Mouse (Mus musculus) stomach, embryonic 15.5 days (tissue): ENCODE results near the gene Myh14. TPM values are rescaled to one million over a fixed set of nuclear protein-coding genes. Genes with fewer than 3 reads are reported as not detected.
A peak's percentile ranks its signal among the peaks of the same experiment; 100 is the strongest.

ENCODE experiments used
- ATAC-seq: fragments of 200-750 bp; cut with Nextera tagmentation; 2 replicates; pipeline ENCODE4 v1.8.0; 2017; ENCODE audit warnings: low read depth, moderate number of reproducible peaks, moderate TSS enrichment; ENCODE audit not compliant: insufficient read depth, low FRiP score
- H3K27ac ChIP-seq: fragments of 300-500 bp; sonication (generic); 2 replicates; pipeline ENCODE4 v1.5.1; 2015; ENCODE audit warnings: mild to moderate bottlenecking, inconsistent platforms
- H3K27me3 ChIP-seq: fragments of 300-500 bp; sonication (generic); replicated peaks from 2 replicates; pipeline ENCODE4 v1.6.1; 2015; ENCODE audit warnings: inconsistent platforms
- H3K36me3 ChIP-seq: fragments of 300-500 bp; sonication (generic); 2 replicates; pipeline ENCODE4 v1.6.1; 2015; ENCODE audit warnings: inconsistent platforms
- H3K4me1 ChIP-seq: fragments of 300-500 bp; sonication (generic); 2 replicates; pipeline ENCODE4 v1.6.1; 2015; ENCODE audit warnings: inconsistent platforms
- H3K4me2 ChIP-seq: fragments of 300-500 bp; sonication (generic); 2 replicates; pipeline ENCODE4 v1.6.1; 2015; ENCODE audit warnings: mild to moderate bottlenecking, inconsistent platforms
- H3K4me3 ChIP-seq: fragments of 300-500 bp; sonication (generic); replicated peaks from 2 replicates; pipeline ENCODE4 v1.5.1; 2015; ENCODE audit warnings: inconsistent platforms
- H3K9ac ChIP-seq: fragments of 300-500 bp; sonication (generic); 2 replicates; pipeline ENCODE4 v1.6.1; 2015; ENCODE audit warnings: inconsistent platforms
- H3K9me3 ChIP-seq: fragments of 300-500 bp; sonication (generic); 2 replicates; pipeline ENCODE4 v1.6.1; 2016; ENCODE audit warnings: inconsistent platforms
- WGBS: fragments of 180-500 bp; shearing (Covaris S2); methylation state at CpG from one replicate; pipeline ENCODE4 v1.1.7; 2015; 5-methylcytosine and 5-hydroxymethylcytosine counted together
- polyA plus RNA-seq: library from polyadenylated mRNA; unstranded; fragments of >200 nt; fragmentation: Nextera tagmentation; extraction: Ambion mirVana; gene quantifications from 2 replicates; pipeline ENCODE4 v1.2.1, GENCODE M21; 2015

The Myh14 gene
- polyA plus RNA-seq, 1 experiment from 2014 or later: 29.0 TPM

GRCm38 (mm10) chr7:44628402-44629034 is 42.1 kb downstream of the Myh14 start:
- no peak overlapping the region for H3K9ac ChIP-seq
- no peak overlapping the region for H3K4me2 ChIP-seq
- 0 out of 2 replicates have a peak, but pooled peaks cover 4% of the 10 kb centered on the region for H3K27me3 ChIP-seq
- no peak overlapping the region for H3K27ac ChIP-seq
- ATAC-seq: no peak
- no peak overlapping the region for H3K4me3 ChIP-seq
- no peaks in the 10 kb centered on the region for H3K4me1 ChIP-seq
- H3K36me3 ChIP-seq: no peaks in the 10 kb centered on the region
- 73% methylated on average over 15 of the region's 15 CpGs for WGBS
- no peaks in the 10 kb centered on the region for H3K9me3 ChIP-seq

DNA sequence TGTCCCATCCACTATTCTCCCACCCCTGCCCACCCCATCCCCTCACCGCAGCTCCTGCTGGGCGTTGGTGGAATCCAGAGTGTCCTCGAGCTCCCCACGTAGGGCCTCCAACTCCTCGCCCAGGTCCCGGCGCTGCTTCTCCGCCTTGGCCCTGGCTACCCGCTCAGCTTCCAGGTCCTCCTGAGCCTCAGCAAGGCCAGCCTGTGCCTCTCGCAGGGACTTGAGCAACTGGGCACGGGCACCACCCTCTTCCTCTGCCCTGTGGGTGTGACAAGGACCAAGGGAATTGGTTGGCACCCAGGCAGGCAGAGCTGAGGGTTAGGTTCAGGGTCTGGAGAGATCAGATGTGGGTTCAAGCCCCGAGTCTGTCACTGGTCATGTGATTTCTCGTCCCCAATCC is 43.7 kb downstream of the Myh14 start:
- Histone ChIP-seq H3K27me3 (no peaks in the 10 kb centered on the region), H3K4me2 (no peak overlapping the region), H3K9ac (no peak overlapping the region), H3K36me3 (no peaks in the 10 kb centered on the region), H3K4me3 (no peak overlapping the region), H3K27ac (no peak overlapping the region), H3K9me3 (no peaks in the 10 kb centered on the region), H3K4me1 (no peaks in the 10 kb centered on the region)
- WGBS: 84% methylated on average over 13 of the region's 13 CpGs
- ATAC-seq: no peak

DNA sequence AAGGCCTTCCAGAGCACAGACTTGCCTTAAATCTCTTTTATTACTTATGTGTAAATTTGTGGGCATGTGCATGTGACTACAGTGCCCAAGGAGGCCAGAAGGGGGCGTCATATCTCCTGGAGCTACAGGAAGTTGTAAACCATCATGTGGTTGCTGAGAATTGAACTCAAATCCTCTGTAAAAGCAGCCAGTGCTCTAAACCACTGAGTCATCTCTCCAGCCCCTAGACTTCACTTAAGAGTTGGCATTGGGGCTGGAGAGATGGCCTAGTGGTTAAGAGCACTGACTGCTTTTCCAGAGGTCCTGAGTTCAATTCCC is 44.6 kb downstream of the Myh14 start:
- WGBS: 35% methylated on average over 1 of the region's 1 CpGs
- H3K27ac ChIP-seq: no peak overlapping the region
- no peaks in the 10 kb centered on the region for H3K36me3 ChIP-seq
- H3K27me3 ChIP-seq: no peaks in the 10 kb centered on the region
- no peak overlapping the region for H3K4me3 ChIP-seq
- no peak for ATAC-seq
- no peak overlapping the region for H3K9ac ChIP-seq
- H3K4me2 ChIP-seq: no peak overlapping the region
- H3K9me3 ChIP-seq: no peaks in the 10 kb centered on the region
- H3K4me1 ChIP-seq: no peaks in the 10 kb centered on the region

DNA sequence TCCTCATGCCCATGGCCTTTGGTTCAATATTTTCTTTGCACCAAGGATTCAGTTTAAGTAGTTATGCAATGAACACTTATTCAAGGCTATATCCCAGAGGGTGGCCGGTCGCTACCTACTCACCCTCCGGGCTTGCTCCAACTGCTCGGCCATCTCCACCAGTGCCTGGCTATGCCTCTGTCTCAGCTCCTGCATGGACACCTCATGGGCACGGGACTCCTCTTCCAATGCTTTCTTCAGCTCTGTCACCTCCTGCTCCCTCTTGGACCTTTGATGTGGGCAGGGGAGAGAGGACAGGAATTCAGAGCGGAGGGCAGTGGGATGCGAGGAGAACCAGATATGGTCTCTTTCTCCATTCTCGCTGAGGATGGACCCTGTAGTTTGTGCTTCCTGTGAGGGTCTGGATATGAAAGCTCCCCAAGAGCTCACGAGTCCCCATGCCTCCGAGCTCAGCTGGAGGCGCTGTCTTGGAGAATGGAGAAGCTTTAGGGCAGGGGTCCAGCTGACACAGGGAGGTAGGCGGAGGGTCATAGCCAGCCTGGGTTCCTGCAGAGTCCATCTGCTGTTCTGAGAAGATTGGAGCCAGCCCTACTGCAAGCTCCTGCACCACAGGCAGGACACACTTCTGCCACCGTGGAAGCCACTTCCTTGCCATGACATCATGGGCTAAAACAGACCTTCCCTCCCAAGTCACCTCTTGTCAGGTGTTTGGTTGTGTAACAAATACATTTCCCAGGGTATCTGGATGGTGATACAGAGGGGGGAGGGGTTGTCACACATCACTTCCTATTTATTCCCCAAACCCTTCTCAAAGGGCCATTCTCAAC is 45.2 kb downstream of the Myh14 start:
- Histone ChIP-seq H3K27ac (no peak overlapping the region), H3K4me2 (no peak overlapping the region), H3K9me3 (no peaks in the 10 kb centered on the region), H3K4me3 (no peak overlapping the region), H3K9ac (no peak overlapping the region), H3K27me3 (no peaks in the 10 kb centered on the region), H3K36me3 (no peaks in the 10 kb centered on the region), H3K4me1 (no peaks in the 10 kb centered on the region)
- WGBS: 82% methylated on average over 13 of the region's 13 CpGs
- no peak for ATAC-seq

DNA sequence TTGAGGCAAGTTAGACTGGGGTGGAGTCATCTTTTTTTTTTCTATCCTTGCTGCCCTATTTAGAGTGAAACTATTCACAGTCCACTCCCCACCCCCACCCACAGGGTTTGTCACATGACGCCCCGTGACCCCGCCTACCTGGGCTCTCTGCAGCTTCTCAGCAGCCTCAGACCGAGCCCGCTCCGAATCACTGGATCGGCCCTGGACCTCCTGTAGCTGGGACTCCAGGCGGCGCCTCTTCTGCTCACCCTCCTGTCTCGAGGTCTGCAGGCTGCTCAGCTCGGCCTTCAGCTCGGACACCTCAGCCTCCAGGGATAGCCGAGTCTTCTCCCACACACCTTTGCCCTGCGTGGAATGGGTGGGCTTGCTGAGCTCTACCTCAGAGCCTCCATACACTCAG is 45.8 kb downstream of the Myh14 start:
- 57% methylated on average over 14 of the region's 14 CpGs for WGBS
- no peaks in the 10 kb centered on the region for H3K36me3 ChIP-seq
- no peak for ATAC-seq
- no peaks in the 10 kb centered on the region for H3K27me3 ChIP-seq
- H3K9me3 ChIP-seq: no peaks in the 10 kb centered on the region
- H3K9ac ChIP-seq: no peak overlapping the region
- H3K4me3 ChIP-seq: no peak overlapping the region
- no peak overlapping the region for H3K4me2 ChIP-seq
- H3K4me1 ChIP-seq: no peaks in the 10 kb centered on the region
- no peak overlapping the region for H3K27ac ChIP-seq

DNA sequence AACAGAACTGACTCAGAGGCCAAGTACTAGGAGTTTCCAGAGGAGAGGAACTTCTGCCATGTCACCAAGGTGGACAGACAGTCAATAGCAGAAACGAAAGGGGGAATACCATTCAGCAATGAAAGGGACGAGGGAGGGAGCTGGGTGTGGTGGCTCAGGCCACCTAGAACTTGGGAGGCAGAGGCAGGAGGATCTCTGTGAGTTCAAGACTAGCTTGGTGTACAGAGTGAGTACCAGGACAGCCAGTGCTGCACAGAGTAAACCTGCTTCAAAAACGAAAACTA is 46.2 kb downstream of the Myh14 start:
- no peak overlapping the region for H3K9ac ChIP-seq
- no peak for ATAC-seq
- no peak overlapping the region for H3K4me2 ChIP-seq
- no peaks in the 10 kb centered on the region for H3K27me3 ChIP-seq
- no peaks in the 10 kb centered on the region for H3K4me1 ChIP-seq
- H3K27ac ChIP-seq: no peak overlapping the region
- no peak overlapping the region for H3K4me3 ChIP-seq
- 64% methylated on average over 3 of the region's 3 CpGs for WGBS
- H3K9me3 ChIP-seq: no peaks in the 10 kb centered on the region
- no peaks in the 10 kb centered on the region for H3K36me3 ChIP-seq

DNA sequence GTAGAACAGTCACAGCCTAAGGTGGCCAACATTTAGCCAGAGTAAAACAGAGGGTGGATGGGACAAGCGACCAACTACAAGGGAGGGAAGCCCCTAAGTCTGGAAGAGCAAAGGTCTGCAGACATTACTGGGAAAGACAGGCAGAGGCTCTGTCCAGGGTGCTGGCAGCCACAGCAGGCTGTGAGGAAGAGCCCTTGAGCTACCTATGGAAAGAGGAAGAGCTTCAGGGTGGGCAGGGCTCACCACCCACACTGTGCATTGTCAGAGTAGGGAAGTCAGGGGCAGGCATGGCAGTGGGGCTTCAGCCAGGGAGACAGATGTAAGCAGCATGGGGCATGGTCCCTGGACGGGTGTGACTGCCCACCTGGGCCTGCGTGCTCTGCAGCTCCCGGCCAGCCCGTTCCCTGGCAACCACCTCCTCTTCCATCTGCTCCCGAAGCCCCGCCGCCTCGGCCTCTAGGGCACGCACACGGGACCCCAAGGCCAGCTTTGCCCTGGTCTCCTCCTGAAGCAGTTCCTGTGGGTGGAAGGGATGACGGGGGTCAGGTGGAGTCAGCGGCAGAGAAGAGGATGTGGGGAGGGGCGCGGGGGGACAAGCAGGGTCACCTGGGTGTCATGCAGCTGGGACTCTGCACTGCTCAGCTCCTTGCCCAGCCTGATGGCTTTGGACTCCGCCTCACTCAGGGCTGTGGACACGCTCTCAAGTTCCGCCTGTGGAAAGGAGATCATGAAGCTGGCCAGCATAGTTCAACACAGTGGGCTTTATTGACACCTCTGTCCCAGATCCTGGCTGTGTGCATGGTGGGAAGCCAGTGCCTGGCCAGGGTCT is 46.7 kb downstream of the Myh14 start:
- Histone ChIP-seq H3K36me3 (no peaks in the 10 kb centered on the region), H3K4me3 (no peak overlapping the region), H3K27ac (no peak overlapping the region), H3K4me2 (no peak overlapping the region), H3K9ac (no peak overlapping the region), H3K9me3 (no peaks in the 10 kb centered on the region), H3K27me3 (no peaks in the 10 kb centered on the region), H3K4me1 (no peaks in the 10 kb centered on the region)
- ATAC-seq: no peak
- WGBS: 34% methylated on average over 18 of the region's 18 CpGs

GRCm38 (mm10) chr7:44617059-44617458 is 53.6 kb downstream of the Myh14 start:
- H3K4me1 ChIP-seq: no peaks in the 10 kb centered on the region
- H3K9me3 ChIP-seq: no peaks in the 10 kb centered on the region
- ATAC-seq: no peak
- 72% methylated on average over 3 of the region's 3 CpGs for WGBS
- H3K27ac ChIP-seq: no peak overlapping the region
- no peaks in the 10 kb centered on the region for H3K36me3 ChIP-seq
- no peak overlapping the region for H3K9ac ChIP-seq
- no peak overlapping the region for H3K4me3 ChIP-seq
- H3K27me3 ChIP-seq: peaks cover 13% of the 10 kb centered on the region
- no peak overlapping the region for H3K4me2 ChIP-seq

GRCm38 (mm10) chr7:44615987-44616386 is 54.7 kb downstream of the Myh14 start:
- H3K36me3 ChIP-seq: no peaks in the 10 kb centered on the region
- no peaks in the 10 kb centered on the region for H3K9me3 ChIP-seq

GRCm38 (mm10) chr7:44615309-44615708 is 55.3 kb downstream of the Myh14 start:
- H3K9me3 ChIP-seq: no peaks in the 10 kb centered on the region
- H3K4me1 ChIP-seq: no peaks in the 10 kb centered on the region
- no peak for ATAC-seq
- no peak overlapping the region for H3K4me2 ChIP-seq
- H3K36me3 ChIP-seq: no peaks in the 10 kb centered on the region
- no peak overlapping the region for H3K27ac ChIP-seq
- WGBS: 13% methylated on average over 10 of the region's 10 CpGs
- peaks cover 13% of the 10 kb centered on the region for H3K27me3 ChIP-seq
- H3K9ac ChIP-seq: no peak overlapping the region
- H3K4me3 ChIP-seq: no peak overlapping the region

More at GRCm38 (mm10) chr7:44615987-44616386, 54.7 kb downstream of the Myh14 start:
- Histone ChIP-seq H3K4me3 (no peak overlapping the region), H3K9ac (no peak overlapping the region), H3K27ac (no peak overlapping the region), H3K4me2 (no peak overlapping the region), H3K4me1 (no peaks in the 10 kb centered on the region), H3K27me3 (peaks cover 13% of the 10 kb centered on the region)
- WGBS: 75% methylated on average over 14 of the region's 14 CpGs
- ATAC-seq: no peak

DNA sequence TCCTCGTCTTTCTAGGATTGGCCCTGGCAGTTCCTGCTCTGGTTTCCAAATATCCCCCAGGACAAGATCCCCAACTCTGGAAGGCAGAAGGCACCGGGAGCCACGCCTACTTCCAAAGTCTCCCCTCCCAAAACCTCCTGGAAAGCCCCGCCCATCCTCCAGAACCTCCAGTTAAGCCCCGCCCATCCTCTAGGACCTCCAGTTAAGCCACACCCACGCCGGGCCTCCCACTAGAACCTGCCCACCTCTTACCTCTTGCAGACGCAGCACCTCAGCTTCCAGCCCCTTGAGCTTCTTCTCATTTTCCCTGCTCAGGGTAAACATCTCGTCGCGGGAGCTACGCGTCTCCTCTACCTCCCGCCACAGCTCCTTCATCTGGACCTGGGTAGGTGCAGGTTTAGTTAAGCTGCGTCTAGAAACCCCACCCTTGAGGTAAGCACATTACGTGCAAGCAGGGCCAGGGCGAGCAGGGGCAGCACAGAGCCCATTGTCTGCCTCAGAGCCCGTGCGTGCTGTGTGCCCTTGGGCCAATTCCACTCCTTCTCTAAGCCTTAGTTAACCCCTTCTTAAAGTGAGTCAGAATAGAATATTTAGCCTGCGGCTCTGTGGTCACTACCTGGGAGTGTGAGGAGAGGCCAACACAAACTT is 56.5 kb downstream of the Myh14 start:
- peaks cover 13% of the 10 kb centered on the region for H3K27me3 ChIP-seq
- H3K4me2 ChIP-seq: no peak overlapping the region
- H3K27ac ChIP-seq: no peak overlapping the region
- 12% methylated on average over 20 of the region's 20 CpGs for WGBS
- no peak overlapping the region for H3K9ac ChIP-seq
- no peaks in the 10 kb centered on the region for H3K36me3 ChIP-seq
- no peaks in the 10 kb centered on the region for H3K4me1 ChIP-seq
- no peak overlapping the region for H3K4me3 ChIP-seq
- no peaks in the 10 kb centered on the region for H3K9me3 ChIP-seq
- ATAC-seq: peak; percentile 63; the same call in 1 of the 2 replicates

GRCm38 (mm10) chr7:44612192-44612591 is 58.5 kb downstream of the Myh14 start:
- H3K27ac ChIP-seq: no peak overlapping the region
- no peaks in the 10 kb centered on the region for H3K36me3 ChIP-seq
- WGBS: 77% methylated on average over 7 of the region's 7 CpGs

More at GRCm38 (mm10) chr7:44612192-44612591, 58.5 kb downstream of the Myh14 start:
- Histone ChIP-seq H3K4me2 (no peak overlapping the region), H3K9me3 (no peaks in the 10 kb centered on the region), H3K4me1 (no peaks in the 10 kb centered on the region), H3K4me3 (no peak overlapping the region), H3K9ac (no peak overlapping the region), H3K27me3 (peaks cover 13% of the 10 kb centered on the region)
- no peak for ATAC-seq
